Mouse (Mus musculus): ENCODE results near the gene Ccdc124. TPM values are rescaled to one million over a fixed set of nuclear protein-coding genes. Genes with fewer than 3 reads are reported as not detected.

Ccdc124 gene
- polyA plus RNA-seq, 1 experiment from 2014 or later = 165 TPM

DNA sequence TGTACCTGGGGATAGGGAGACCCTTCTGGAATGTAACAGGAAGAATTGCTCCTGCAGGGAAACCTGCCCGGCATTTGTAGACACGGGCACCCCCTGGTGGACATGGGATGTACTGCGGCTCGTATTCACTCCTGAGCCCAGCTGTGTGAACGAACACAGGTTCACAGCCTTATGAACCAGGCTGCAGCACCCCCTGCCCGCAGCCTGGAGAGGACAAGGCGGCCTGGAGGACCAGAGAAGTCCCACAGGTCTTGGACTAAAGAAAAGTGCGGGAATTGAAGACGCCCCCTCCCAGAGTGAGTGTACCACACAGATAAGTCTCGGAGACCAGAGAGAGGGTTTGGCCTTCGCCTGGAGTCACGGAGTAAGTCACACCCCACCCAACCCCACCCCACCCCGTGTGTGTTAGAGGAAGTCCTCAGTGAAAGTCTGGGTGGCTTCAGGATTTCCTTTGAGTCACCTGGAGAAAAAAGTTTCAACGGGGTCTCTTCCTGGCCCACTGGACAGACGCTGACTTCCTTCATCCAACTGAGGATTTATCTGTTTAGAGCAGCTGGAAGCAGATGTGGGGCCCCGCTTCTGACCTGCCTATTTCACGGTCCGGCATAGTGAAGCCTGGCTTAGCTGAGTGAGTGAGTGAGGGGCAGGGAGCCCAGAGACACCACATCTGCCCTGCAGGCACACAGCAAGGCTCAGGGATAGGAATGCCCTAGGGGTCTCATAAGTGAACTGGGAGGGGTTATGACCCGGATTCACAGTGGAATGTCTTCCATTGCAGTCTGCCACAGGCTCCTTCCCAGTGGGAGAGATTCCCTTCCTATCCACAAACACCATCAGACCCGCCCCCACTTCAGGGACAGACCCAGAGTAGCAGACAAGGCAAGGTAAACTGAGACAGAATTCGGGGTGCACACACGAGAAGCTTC is 32.3 kb downstream of the Ccdc124 start:
- Histone ChIP-seq H3K9ac (ENCODE audit: low read length) (no peak overlapping the region), H3K9me3 (ENCODE audit: control insufficient read depth, low read length) (no peaks in the 10 kb centered on the region), H3K27me3 (ENCODE audit: control insufficient read depth, insufficient read depth, low read length) (no peaks in the 10 kb centered on the region), H3K4me2 (ENCODE audit: low read depth, low read length, severe bottlenecking) (no peak overlapping the region), H3K4me1 (replicated peaks; ENCODE audit: control insufficient read depth, insufficient read depth, low read length) (peaks cover 5% of the 10 kb centered on the region; the same call in 1 of the 2 replicates), H3K36me3 (ENCODE audit: control insufficient read depth, insufficient read depth, low read length) (no peaks in the 10 kb centered on the region), H3K27ac (ENCODE audit: low read depth, low read length) (no peak overlapping the region), H3K4me3 (ENCODE audit: low read depth, low read length) (no peak overlapping the region)
- WGBS = 44% methylated on average over 22 of the region's 22 CpGs
- DNase-seq (ENCODE audit: low spot score) (peak; percentile 96), ATAC-seq (replicated peaks; ENCODE audit: low FRiP score) (no peak)

DNA sequence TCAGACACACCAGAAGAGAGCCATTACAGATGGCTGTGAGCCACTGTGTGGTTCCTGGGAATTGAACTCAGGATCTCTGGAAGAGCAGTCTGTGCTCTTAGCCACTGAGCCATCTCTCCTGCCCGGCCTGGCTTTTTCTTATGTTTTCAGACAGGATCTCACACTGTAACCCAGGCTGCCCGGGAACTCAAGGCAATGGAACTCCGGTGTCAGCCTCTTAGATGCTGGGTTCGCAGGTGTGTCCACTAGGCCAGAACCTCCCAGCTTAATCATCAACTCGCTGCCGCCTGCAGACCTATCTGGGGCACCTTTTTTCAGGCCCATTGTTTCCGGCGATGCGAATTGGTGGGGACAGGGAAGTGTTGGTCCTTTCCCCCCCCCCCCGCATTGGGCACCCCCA is 33.1 kb downstream of the Ccdc124 start:
- H3K9ac ChIP-seq (ENCODE audit: low read length) = no peak overlapping the region
- no peak overlapping the region for H3K4me2 ChIP-seq (ENCODE audit: low read depth, low read length, severe bottlenecking)
- no peaks in the 10 kb centered on the region for H3K27me3 ChIP-seq (ENCODE audit: control insufficient read depth, insufficient read depth, low read length)
- no peak overlapping the region for H3K4me3 ChIP-seq (ENCODE audit: low read depth, low read length)
- DNase-seq (ENCODE audit: low spot score) (no peak), ATAC-seq (replicated peaks; ENCODE audit: low FRiP score) (no peak)
- no peak overlapping the region for H3K27ac ChIP-seq (ENCODE audit: low read depth, low read length)
- 60% methylated on average over 10 of the region's 10 CpGs for WGBS
- no peaks in the 10 kb centered on the region for H3K36me3 ChIP-seq (ENCODE audit: control insufficient read depth, insufficient read depth, low read length)
- peaks cover 5% of the 10 kb centered on the region; the same call in 1 of the 2 replicates for H3K4me1 ChIP-seq (replicated peaks; ENCODE audit: control insufficient read depth, insufficient read depth, low read length)
- H3K9me3 ChIP-seq (ENCODE audit: control insufficient read depth, low read length) = no peaks in the 10 kb centered on the region

DNA sequence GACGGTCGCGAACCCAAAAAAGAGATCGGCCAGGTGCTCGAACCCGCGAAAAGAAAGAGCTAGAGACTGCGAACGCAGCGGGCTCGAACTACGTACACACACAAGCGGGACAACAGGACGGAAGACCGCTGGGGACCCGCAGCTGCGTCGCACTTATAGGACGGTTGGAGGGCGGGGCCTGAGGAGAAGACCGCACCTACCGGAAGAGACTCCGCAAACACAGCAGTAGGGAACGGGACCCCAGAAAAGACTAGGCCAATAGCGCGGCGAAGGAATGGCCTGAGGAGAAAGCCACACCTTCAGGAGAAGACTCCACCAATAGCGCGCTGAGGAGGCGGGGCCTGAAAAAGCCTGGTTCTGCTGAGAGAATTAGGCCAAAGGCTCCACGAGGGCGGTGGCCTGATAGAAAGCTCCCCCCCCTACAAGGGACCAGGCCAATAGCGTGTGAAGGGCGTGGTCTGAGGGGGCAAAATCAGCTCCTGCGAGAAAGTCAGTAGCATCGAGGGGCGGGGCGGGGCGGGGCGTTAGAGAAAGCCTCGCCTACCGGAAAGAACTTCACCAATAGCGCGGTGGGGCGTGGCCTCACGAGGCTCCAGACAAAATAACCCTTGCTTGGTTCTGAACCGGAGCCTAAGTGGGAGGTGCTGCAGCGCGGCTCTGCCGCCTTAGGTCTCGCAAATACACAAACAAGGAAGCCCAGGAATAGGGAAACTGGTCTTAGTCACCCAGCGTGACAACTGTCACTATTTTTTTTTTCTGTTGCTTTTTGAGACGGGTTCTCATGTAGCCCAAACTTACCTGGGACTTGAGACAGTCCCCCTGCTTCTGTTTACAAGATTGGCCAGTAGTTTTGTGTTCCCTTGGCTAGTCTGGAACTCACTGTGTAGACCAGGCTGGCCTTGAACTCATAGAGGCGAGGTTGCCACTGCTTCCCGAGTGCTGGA is 34.1 kb downstream of the Ccdc124 start, which contains the start of gene Arrdc2:
TSS of gene Arrdc2 (minus strand) at position 313 of the 944 bp plus-strand sequence.
- no peaks in the 10 kb centered on the region for H3K36me3 ChIP-seq (ENCODE audit: control insufficient read depth, insufficient read depth, low read length)
- DNase-seq (ENCODE audit: low spot score) (peak; percentile 99), ATAC-seq (replicated peaks; ENCODE audit: low FRiP score) (peak; percentile 95)
- H3K9ac ChIP-seq (ENCODE audit: low read length) = peak within 1 kb of the TSS; percentile 78
- H3K4me3 ChIP-seq (ENCODE audit: low read depth, low read length) = peak within 1 kb of the TSS; percentile 68
- peaks cover 5% of the 10 kb centered on the region; the same call in 1 of the 2 replicates for H3K4me1 ChIP-seq (replicated peaks; ENCODE audit: control insufficient read depth, insufficient read depth, low read length)
- WGBS = 2% methylated on average over 55 of the region's 55 CpGs
- H3K27ac ChIP-seq (ENCODE audit: low read depth, low read length) = peak within 1 kb of the TSS; percentile 66
- H3K9me3 ChIP-seq (ENCODE audit: control insufficient read depth, low read length) = no peaks in the 10 kb centered on the region
- no peaks in the 10 kb centered on the region for H3K27me3 ChIP-seq (ENCODE audit: control insufficient read depth, insufficient read depth, low read length)
- peak within 1 kb of the TSS; percentile 87 for H3K4me2 ChIP-seq (ENCODE audit: low read depth, low read length, severe bottlenecking)

DNA sequence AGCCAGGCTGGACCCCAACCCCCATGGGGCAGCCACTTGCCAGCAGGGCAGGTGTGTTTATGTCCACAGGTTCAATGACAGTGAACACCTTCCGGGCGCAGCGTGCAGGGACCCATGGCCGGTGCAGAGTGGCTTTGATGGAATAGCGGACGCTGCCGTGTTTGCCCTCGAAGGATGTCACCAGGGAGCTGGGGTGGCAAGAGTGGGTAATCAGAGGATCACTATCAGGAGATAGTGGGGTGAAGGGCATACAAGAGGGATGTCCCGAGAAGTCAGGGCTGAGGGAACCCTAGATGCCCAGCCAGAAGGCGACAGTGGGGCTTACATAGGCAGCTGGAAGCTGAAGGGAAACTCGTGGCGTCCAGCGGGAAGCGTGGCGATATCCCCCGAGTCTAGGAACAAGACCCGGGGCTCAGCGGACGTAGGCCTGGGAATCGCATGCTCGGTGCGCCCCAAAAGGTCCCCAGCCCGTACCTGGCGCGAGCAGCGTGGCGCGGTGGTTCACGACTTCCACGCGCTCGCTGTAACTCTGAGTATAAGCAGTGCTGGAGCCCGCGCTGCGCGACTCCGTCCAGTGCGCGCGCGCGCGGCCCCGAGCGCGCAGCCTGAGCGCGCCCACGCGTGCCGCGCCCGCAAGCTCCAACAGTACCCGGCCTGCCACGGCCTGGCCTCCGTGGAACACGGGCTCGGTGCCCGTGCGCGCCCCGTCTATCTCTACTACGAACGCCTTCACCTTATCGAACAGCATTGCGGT is 34.9 kb downstream of the Ccdc124 start:
- no peaks in the 10 kb centered on the region for H3K9me3 ChIP-seq (ENCODE audit: control insufficient read depth, low read length)
- peaks cover 5% of the 10 kb centered on the region; the same call in 1 of the 2 replicates for H3K4me1 ChIP-seq (replicated peaks; ENCODE audit: control insufficient read depth, insufficient read depth, low read length)
- H3K27me3 ChIP-seq (ENCODE audit: control insufficient read depth, insufficient read depth, low read length) = no peaks in the 10 kb centered on the region
- H3K4me2 ChIP-seq (ENCODE audit: low read depth, low read length, severe bottlenecking) = peak overlapping the region; percentile 87
- peak overlapping the region; percentile 78 for H3K9ac ChIP-seq (ENCODE audit: low read length)
- H3K27ac ChIP-seq (ENCODE audit: low read depth, low read length) = peak overlapping the region; percentile 66
- WGBS = 3% methylated on average over 66 of the region's 66 CpGs
- no peaks in the 10 kb centered on the region for H3K36me3 ChIP-seq (ENCODE audit: control insufficient read depth, insufficient read depth, low read length)
- peak; percentile 78 for DNase-seq (ENCODE audit: low spot score)
- peak overlapping the region; percentile 68 for H3K4me3 ChIP-seq (ENCODE audit: low read depth, low read length)
- ATAC-seq (replicated peaks; ENCODE audit: low FRiP score) = peak; percentile 34

DNA sequence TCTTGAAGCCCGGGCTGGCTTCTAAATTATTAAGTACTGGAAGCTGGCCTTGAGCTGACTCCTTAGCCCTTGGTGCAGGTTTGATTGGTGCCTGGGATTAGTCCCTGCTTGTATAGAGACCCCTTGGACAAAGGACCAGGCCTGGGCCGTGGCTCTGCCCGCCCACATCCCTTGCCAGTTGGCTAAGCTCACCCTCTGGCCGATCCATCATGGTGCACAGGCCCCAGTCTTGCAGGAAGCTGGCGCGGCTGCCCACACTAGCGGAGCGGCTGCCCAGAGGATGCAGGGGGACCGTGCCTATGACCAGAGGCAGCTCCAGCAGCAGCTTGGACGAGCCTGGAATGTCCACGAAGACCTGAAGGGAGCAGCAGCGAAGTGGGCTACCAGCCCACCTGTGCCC is 37.1 kb downstream of the Ccdc124 start:
- H3K27ac ChIP-seq (ENCODE audit: low read depth, low read length) = no peak overlapping the region
- WGBS = 88% methylated on average over 12 of the region's 12 CpGs
- no peaks in the 10 kb centered on the region for H3K36me3 ChIP-seq (ENCODE audit: control insufficient read depth, insufficient read depth, low read length)

DNA sequence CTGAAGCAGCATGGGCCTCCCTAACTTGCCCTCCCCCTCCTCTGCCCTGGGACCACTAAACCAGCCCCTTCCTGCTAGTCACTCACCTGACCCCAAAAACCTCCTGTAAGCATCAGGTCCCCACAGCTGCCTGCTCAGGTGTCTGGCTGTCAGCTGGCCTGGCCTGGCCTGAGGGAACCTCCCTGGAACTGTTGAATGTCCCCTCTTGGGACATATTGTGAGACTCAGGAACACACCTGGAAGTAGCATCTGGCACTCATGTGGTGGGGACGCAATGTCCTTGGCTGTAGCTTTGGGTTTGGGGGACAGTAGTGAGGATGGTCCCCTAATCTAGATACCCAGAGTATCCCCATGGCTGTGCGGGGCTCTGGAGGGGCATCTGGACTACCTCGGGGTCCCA is 39.7 kb downstream of the Ccdc124 start:
- 95% methylated on average over 3 of the region's 3 CpGs for WGBS
- no peak for ATAC-seq (replicated peaks; ENCODE audit: low FRiP score)

More for the DNA sequence above, 37.1 kb downstream of the Ccdc124 start:
- no peak for DNase-seq (ENCODE audit: low spot score)
- peaks cover 5% of the 10 kb centered on the region; the same call in 1 of the 2 replicates for H3K4me1 ChIP-seq (replicated peaks; ENCODE audit: control insufficient read depth, insufficient read depth, low read length)
- no peak overlapping the region for H3K4me3 ChIP-seq (ENCODE audit: low read depth, low read length)
- H3K9me3 ChIP-seq (ENCODE audit: control insufficient read depth, low read length) = no peaks in the 10 kb centered on the region
- ATAC-seq (replicated peaks; ENCODE audit: low FRiP score) = no peak
- H3K9ac ChIP-seq (ENCODE audit: low read length) = no peak overlapping the region
- no peak overlapping the region for H3K4me2 ChIP-seq (ENCODE audit: low read depth, low read length, severe bottlenecking)
- no peaks in the 10 kb centered on the region for H3K27me3 ChIP-seq (ENCODE audit: control insufficient read depth, insufficient read depth, low read length)

DNA sequence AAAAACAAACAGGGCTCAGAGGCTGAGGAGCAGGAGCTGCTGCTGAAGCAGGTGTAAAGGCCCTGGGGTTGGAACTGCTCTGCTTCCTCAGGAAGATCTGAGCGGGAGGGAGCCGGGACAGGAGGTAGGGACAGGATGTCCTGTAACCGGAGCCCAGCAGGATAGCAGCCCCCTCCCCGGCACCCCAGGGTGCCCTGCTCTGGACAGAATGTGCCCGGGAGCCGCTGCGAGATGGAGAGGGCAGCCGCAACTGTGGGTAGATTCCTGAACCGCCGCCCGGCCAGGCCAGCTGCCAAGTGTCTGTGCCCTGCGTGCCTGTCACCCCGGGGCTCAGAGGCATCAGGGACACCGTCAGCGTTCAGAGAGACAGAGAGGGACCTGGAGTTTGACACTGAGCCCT is 40.2 kb downstream of the Ccdc124 start:
- no peak overlapping the region for H3K27ac ChIP-seq (ENCODE audit: low read depth, low read length)
- H3K9ac ChIP-seq (ENCODE audit: low read length) = no peak overlapping the region
- WGBS = 51% methylated on average over 15 of the region's 15 CpGs
- ATAC-seq (replicated peaks; ENCODE audit: low FRiP score) (no peak), DNase-seq (ENCODE audit: low spot score) (no peak)
- no peak overlapping the region for H3K4me2 ChIP-seq (ENCODE audit: low read depth, low read length, severe bottlenecking)
- no peak overlapping the region for H3K4me3 ChIP-seq (ENCODE audit: low read depth, low read length)
- H3K9me3 ChIP-seq (ENCODE audit: control insufficient read depth, low read length) = no peaks in the 10 kb centered on the region
- H3K4me1 ChIP-seq (replicated peaks; ENCODE audit: control insufficient read depth, insufficient read depth, low read length) = peaks cover 2% of the 10 kb centered on the region; the same call in 1 of the 2 replicates
- no peaks in the 10 kb centered on the region for H3K27me3 ChIP-seq (ENCODE audit: control insufficient read depth, insufficient read depth, low read length)
- H3K36me3 ChIP-seq (ENCODE audit: control insufficient read depth, insufficient read depth, low read length) = no peaks in the 10 kb centered on the region

More for the DNA sequence above, 39.7 kb downstream of the Ccdc124 start:
- Histone ChIP-seq H3K9ac (ENCODE audit: low read length) (no peak overlapping the region), H3K27me3 (ENCODE audit: control insufficient read depth, insufficient read depth, low read length) (no peaks in the 10 kb centered on the region), H3K4me2 (ENCODE audit: low read depth, low read length, severe bottlenecking) (no peak overlapping the region), H3K4me1 (replicated peaks; ENCODE audit: control insufficient read depth, insufficient read depth, low read length) (peaks cover 3% of the 10 kb centered on the region; the same call in 1 of the 2 replicates), H3K9me3 (ENCODE audit: control insufficient read depth, low read length) (no peaks in the 10 kb centered on the region), H3K36me3 (ENCODE audit: control insufficient read depth, insufficient read depth, low read length) (no peaks in the 10 kb centered on the region), H3K4me3 (ENCODE audit: low read depth, low read length) (no peak overlapping the region), H3K27ac (ENCODE audit: low read depth, low read length) (no peak overlapping the region)
- DNase-seq (ENCODE audit: low spot score) = no peak
